Mouse (Mus musculus) olfactory bulb, adult 2 months (tissue): Measurements from ENCODE around the gene Pde3a.

Experiments used
- CTCF ChIP-seq: fragments of 200-500 bp; IDR thresholded peaks from 2 replicates; pipeline ENCODE4 v1.5.1; 2012; ENCODE audit warnings: low read depth, mild to moderate bottlenecking, low read length, moderate library complexity; ENCODE audit not compliant: insufficient read depth
- POLR2A ChIP-seq: fragments of 200-500 bp; IDR thresholded peaks from 2 replicates; pipeline ENCODE4 v1.6.1; 2012; ENCODE audit warnings: mild to moderate bottlenecking, low read depth, low read length, moderate library complexity; ENCODE audit not compliant: insufficient read depth

DNA sequence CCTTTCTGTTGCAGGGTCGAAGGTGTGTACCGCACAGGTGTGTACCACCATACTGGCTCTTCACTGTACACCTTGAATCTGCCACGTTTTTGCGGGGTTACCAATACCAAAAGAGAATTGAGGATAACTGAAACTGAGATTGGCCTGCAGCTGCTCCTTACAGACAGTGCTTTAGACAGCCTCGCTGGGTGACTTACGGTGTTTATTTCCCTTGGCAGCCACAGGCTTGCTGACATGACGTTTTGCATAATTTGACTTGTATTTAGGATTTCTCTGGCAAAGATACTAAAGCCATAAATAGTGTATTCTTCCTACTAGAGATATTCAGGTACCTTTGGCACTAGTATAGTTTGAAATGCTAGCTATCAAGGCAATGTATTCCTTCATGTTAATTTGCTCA is 155.6 kb downstream of the Pde3a start:
- TF ChIP-seq CTCF, result no peak
- no peak for TF ChIP-seq POLR2A
